Mouse (Mus musculus) urinary bladder, adult 18-20 months (tissue): ENCODE data around the gene Terf2ip.

Experiments
- DNase-seq, 2 experiments: peaks; one replicate each; pipeline ENCODE4 v3.0.0; 2022; ENCODE audit warnings: low spot score in 2 of 2, mixed read lengths in 2 of 2

Gene Terf2ip

GRCm38 (mm10) chr8:112010997-112011815 is at the start of gene Terf2ip, which contains the start of gene Kars:
Gene Terf2ip, plus strand, starts transcription at chr8:112011398.
Gene Kars, minus strand, starts transcription at chr8:112011323.
- peak; percentile 88 to 90 for DNase-seq

- DNase-seq: no peak
These were observed 48.6 kb upstream of the Terf2ip start for GRCm38 (mm10) chr8:111962589-111962988.

GRCm38 (mm10) chr8:111963091-111963490 is 48.1 kb upstream of the Terf2ip start:
- DNase-seq: no peak

GRCm38 (mm10) chr8:111963546-111963945 is 47.7 kb upstream of the Terf2ip start:
- DNase-seq: no peak

GRCm38 (mm10) chr8:111964351-111964750 is 46.8 kb upstream of the Terf2ip start:
- no peak for DNase-seq

GRCm38 (mm10) chr8:111964849-111965561 is 46.2 kb upstream of the Terf2ip start:
- no peak for DNase-seq

GRCm38 (mm10) chr8:111967246-111967870 is 43.8 kb upstream of the Terf2ip start:
- DNase-seq: no peak

- DNase-seq: no peak
These were observed 42.7 kb upstream of the Terf2ip start for GRCm38 (mm10) chr8:111968541-111968940.

- no peak for DNase-seq
These were observed 42.2 kb upstream of the Terf2ip start for GRCm38 (mm10) chr8:111968991-111969390.

- no peak for DNase-seq
These were observed 37.1 kb upstream of the Terf2ip start for GRCm38 (mm10) chr8:111974138-111974537.

- no peak for DNase-seq
These were observed 35.5 kb upstream of the Terf2ip start for GRCm38 (mm10) chr8:111975706-111976105.

- DNase-seq: no peak
These were observed 34.9 kb upstream of the Terf2ip start for GRCm38 (mm10) chr8:111976326-111976725.

- no peak for DNase-seq
These were observed 33.1 kb upstream of the Terf2ip start for GRCm38 (mm10) chr8:111978147-111978546.

- DNase-seq: no peak
These were observed 29.1 kb upstream of the Terf2ip start for GRCm38 (mm10) chr8:111982116-111982515.

- DNase-seq: no peak
These were observed 26.7 kb upstream of the Terf2ip start for GRCm38 (mm10) chr8:111984511-111984910.

GRCm38 (mm10) chr8:111989911-111990310 is 21.3 kb upstream of the Terf2ip start:
- peak; percentile 40 to 50 for DNase-seq

GRCm38 (mm10) chr8:111991278-111991677 is 19.9 kb upstream of the Terf2ip start:
- no peak for DNase-seq

GRCm38 (mm10) chr8:111992013-111992702 is 19.0 kb upstream of the Terf2ip start, which contains the start of gene Adat1:
Gene Adat1, minus strand, starts transcription at chr8:111992302.
- peak; percentile 61 to 76 for DNase-seq

GRCm38 (mm10) chr8:111992703-111993039 is 18.5 kb upstream of the Terf2ip start:
- DNase-seq: no peak

GRCm38 (mm10) chr8:112004754-112005153 is 6.4 kb upstream of the Terf2ip start:
- DNase-seq: no peak

GRCm38 (mm10) chr8:112005601-112006000 is 5.6 kb upstream of the Terf2ip start:
- DNase-seq: no peak

GRCm38 (mm10) chr8:112007669-112008068 is 3.5 kb upstream of the Terf2ip start:
- DNase-seq: no peak
